Mouse (Mus musculus) effector memory CD4-positive, alpha-beta T cell, adult 5 months (primary cell): Measurements from ENCODE around the gene Olfr1076. TPM values are rescaled to one million over a fixed set of nuclear protein-coding genes. Genes with fewer than 3 reads are reported as not detected.

Experiments used
- polyA plus RNA-seq: library from polyadenylated mRNA; unstranded; fragments of 100-300 nt; shearing (Covaris generic); gene quantifications from one replicate; pipeline ENCODE4 v1.2.1, GENCODE M21; 2017

The Olfr1076 gene
- not detected for polyA plus RNA-seq

GRCm38 (mm10) chr2:86508161-86508560, at the start of gene Olfr1076:
Olfr1076 (plus strand) TSS chr2:86508461.

DNA sequence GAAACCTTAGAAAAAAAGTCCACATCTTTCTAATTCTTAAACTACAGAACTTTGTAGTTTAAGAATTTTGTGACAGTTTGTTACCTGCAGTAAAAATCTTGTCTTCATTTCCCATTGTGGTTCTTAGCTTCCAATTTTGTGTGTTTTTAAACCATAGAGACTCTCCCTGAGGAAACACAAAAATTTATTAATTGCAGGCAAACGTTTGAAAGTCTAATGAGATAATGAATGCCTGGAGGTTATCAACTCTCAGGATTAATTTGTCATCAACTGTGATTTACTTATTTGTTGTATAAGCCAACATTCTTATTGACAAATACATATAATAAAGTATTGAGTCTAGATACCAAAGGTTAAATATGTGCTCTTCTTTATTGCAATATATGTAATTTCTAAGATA, 21.0 kb upstream of the Olfr1076 start, which contains the start of gene Olfr228:
Gene Olfr228, minus strand, starts transcription at position 101 of the 400 bp plus-strand sequence.

GRCm38 (mm10) chr2:86542380-86542779, 34.1 kb downstream of the Olfr1076 start, which contains the start of gene Olfr1079:
Olfr1079 (minus strand) TSS chr2:86542480.

GRCm38 (mm10) chr2:86558135-86558534, 49.9 kb downstream of the Olfr1076 start, which contains the start of gene Olfr1080:
Olfr1080 (minus strand) TSS chr2:86558235.

Other genes starting within 250 kb of the Olfr1076 start
- gene Olfr1051, start 229.4 kb upstream of the Olfr1076 start, polyA plus RNA-seq: not detected
- not detected for gene Olfr1052, start 216.0 kb upstream of the Olfr1076 start, polyA plus RNA-seq
- gene Olfr1053, start 193.2 kb upstream of the Olfr1076 start, polyA plus RNA-seq: not detected
- gene Olfr1054, start 173.0 kb upstream of the Olfr1076 start, polyA plus RNA-seq: not detected
- not detected for gene Olfr1055, start 158.2 kb upstream of the Olfr1076 start, polyA plus RNA-seq
- not detected for gene Olfr1056, start 146.0 kb upstream of the Olfr1076 start, polyA plus RNA-seq
- not detected for gene Olfr1057, start 130.1 kb upstream of the Olfr1076 start, polyA plus RNA-seq
- gene Olfr1058, start 119.9 kb upstream of the Olfr1076 start, polyA plus RNA-seq: not detected
- gene Olfr1061, start 94.4 kb upstream of the Olfr1076 start, polyA plus RNA-seq: not detected
- not detected for gene Olfr1062, start 81.7 kb upstream of the Olfr1076 start, polyA plus RNA-seq
- not detected for gene Olfr1065, start 57.9 kb upstream of the Olfr1076 start, polyA plus RNA-seq
- gene Olfr1066, start 52.2 kb upstream of the Olfr1076 start, polyA plus RNA-seq: not detected
- not detected for gene Olfr228, start 21.1 kb upstream of the Olfr1076 start, polyA plus RNA-seq
- gene Olfr1079, start 34.0 kb downstream of the Olfr1076 start, polyA plus RNA-seq: not detected
- gene Olfr1080, start 49.8 kb downstream of the Olfr1076 start, polyA plus RNA-seq: not detected
- gene Olfr1082, start 90.5 kb downstream of the Olfr1076 start, polyA plus RNA-seq: not detected
- not detected for gene Olfr1084, start 131.3 kb downstream of the Olfr1076 start, polyA plus RNA-seq
- gene Olfr1085, start 153.6 kb downstream of the Olfr1076 start, polyA plus RNA-seq: not detected
- gene Olfr1086, start 171.6 kb downstream of the Olfr1076 start, polyA plus RNA-seq: not detected
- not detected for gene Olfr1087, start 189.9 kb downstream of the Olfr1076 start, polyA plus RNA-seq
- gene Olfr1089, start 225.2 kb downstream of the Olfr1076 start, polyA plus RNA-seq: not detected